Mouse (Mus musculus): ENCODE results near the gene 1810024B03Rik. TPM values are rescaled to one million over a fixed set of nuclear protein-coding genes. Genes with fewer than 3 reads are reported as not detected.
A peak's percentile ranks its signal among the peaks of the same experiment; 100 is the strongest.

The 1810024B03Rik gene
- 0.64 and 0.92 TPM in 2 replicates for polyA plus RNA-seq (2015; fragmentation: Nextera tagmentation; extraction: Ambion mirVana)

DNA sequence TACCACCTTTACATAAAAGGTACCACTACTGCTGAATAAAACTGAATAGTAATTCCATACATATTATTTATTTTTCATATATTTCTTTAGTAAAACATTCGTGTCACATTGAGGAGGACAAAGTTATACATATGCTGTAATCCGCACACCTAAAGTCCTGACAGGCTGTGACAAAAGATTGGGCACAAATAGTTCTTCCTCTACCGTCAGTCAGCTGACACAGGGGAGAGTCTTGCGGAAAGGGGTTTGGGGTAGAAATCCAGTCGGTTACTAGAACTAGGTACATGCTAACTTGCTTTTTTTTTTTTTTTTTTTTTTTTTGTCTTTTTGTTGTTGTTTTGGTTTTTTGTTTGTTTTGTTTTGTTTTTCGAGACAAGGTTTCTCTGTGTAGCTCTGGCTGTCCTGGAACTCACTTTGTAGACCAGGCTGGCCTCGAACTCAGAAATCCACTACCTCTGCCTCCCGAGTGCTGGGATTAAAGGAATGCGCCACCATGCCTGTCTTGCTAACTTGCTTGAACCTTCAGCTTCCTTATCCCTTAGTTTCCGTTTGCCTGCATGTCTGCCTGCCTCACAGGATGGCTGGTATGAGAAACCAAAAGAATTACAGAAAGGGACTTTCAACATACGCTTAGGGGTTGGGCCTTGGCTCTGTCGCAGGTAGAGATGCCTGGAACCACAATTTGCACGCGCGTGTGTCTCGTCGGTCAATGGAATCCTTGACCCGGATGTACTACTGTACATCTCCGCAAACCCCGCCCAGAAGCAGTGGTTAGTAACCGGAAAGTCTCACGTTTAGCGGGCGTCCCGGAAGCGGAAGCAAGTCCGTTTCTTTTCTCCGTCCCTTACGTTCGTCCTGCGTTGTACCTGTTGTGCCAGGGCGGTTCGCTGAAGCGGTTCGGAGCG is at the start of gene 1810024B03Rik, which contains the start of gene Snrnp200:
Gene 1810024B03Rik, minus strand, starts transcription at position 734 of the 905 bp plus-strand sequence.
Gene Snrnp200, plus strand, starts transcription at position 840 of the 905 bp plus-strand sequence.
- ATAC-seq (ENCODE audit: low FRiP score) = peak; percentile 98
- Histone ChIP-seq H3K36me3 (peaks cover 25% of the 10 kb centered on the region), H3K4me2 (peak within 1 kb of the TSS; percentile 85), H3K9ac (replicated peaks) (peak within 1 kb of the TSS; percentile 77), H3K27ac (replicated peaks) (peak within 1 kb of the TSS; percentile 84), H3K4me1 (peaks cover 16% of the 10 kb centered on the region), H3K4me3 (replicated peaks) (peak within 1 kb of the TSS; percentile 95), H3K9me3 (replicated peaks) (no peaks in the 10 kb centered on the region), H3K27me3 (replicated peaks) (no peaks in the 10 kb centered on the region)
- WGBS = 12% methylated on average over 36 of the region's 36 CpGs

DNA sequence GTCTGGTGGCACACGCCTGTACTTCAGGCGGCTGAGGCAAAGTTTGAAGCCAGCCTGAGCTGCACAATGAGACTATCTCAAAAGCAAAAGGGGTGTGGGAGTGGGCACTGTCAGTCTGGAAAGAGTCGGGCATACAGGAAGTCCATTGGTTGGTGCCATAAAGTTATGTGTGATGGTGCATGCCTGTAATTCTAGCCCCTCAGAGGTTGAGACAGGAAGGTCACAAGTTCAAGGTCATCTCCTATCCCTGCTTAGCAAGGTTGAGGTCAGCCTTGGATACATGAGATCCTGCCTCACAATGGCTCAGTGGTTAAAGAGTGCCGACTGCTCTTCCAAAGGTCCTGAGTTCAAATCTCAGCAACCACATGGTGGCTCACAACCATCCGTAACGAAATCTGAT is 47.2 kb upstream of the 1810024B03Rik start:
- 90% methylated on average over 6 of the region's 6 CpGs for WGBS
- Histone ChIP-seq H3K27ac (replicated peaks) (no peak overlapping the region), H3K9me3 (replicated peaks) (no peaks in the 10 kb centered on the region), H3K36me3 (peaks cover 45% of the 10 kb centered on the region), H3K4me1 (peaks cover 8% of the 10 kb centered on the region), H3K4me3 (replicated peaks) (no peak overlapping the region), H3K27me3 (replicated peaks) (no peaks in the 10 kb centered on the region), H3K9ac (replicated peaks) (no peak overlapping the region), H3K4me2 (no peak overlapping the region)
- ATAC-seq (ENCODE audit: low FRiP score) = no peak

DNA sequence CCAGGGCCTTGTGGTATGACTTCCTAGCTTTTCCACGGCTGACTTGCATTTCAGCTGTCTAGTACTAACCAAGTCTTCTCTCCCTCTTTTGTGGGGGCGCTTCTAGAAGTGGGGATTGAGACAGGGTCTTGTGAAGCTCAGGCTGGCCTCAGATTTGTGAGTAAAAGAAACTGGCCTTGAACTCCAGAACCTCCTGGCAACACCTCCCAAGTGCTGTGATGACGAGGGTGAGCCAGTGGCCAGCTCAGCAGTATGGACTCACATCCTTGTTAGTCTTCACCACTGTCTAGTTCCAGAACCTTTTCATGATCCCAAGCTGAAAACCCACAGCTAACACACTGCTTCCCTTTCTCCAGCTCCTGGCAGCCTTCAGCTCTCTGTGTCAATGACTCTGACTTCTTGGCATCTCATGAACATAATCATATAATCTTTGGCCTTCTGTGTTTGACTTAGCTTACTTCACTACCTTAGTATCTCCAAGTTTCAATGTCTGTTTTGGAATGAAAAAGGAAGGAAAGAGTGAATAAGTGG is 46.6 kb upstream of the 1810024B03Rik start:
- Histone ChIP-seq H3K9ac (replicated peaks) (no peak overlapping the region), H3K27ac (replicated peaks) (no peak overlapping the region), H3K27me3 (replicated peaks) (no peaks in the 10 kb centered on the region), H3K4me3 (replicated peaks) (no peak overlapping the region), H3K9me3 (replicated peaks) (no peaks in the 10 kb centered on the region), H3K36me3 (peaks cover 39% of the 10 kb centered on the region), H3K4me2 (no peak overlapping the region), H3K4me1 (peaks cover 15% of the 10 kb centered on the region)
- no peak for ATAC-seq (ENCODE audit: low FRiP score)
- 93% methylated on average over 3 of the region's 3 CpGs for WGBS

DNA sequence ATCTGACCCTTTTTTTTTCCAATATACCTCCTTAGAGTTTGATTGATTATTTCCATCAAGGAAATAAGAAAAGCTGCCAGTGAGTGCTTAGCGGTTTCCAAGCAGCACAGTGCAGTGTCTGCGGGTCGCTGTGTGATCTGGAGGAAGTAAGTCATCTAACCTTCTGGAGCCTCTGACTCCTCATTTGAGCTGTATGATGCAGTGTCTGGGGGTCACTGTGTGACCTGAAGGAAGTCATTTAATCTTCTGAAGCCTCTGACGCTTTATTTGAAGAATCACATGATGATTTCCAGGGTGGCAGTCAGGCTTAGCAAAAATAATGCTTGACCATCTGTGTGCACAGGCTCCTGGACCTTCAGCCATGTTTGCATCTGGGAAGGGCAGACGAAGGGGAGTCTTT is 44.7 kb upstream of the 1810024B03Rik start:
- Histone ChIP-seq H3K9me3 (replicated peaks) (no peaks in the 10 kb centered on the region), H3K4me1 (peaks cover 27% of the 10 kb centered on the region), H3K4me3 (replicated peaks) (no peak overlapping the region), H3K9ac (replicated peaks) (no peak overlapping the region), H3K36me3 (peaks cover 21% of the 10 kb centered on the region), H3K27me3 (replicated peaks) (no peaks in the 10 kb centered on the region), H3K27ac (replicated peaks) (no peak overlapping the region), H3K4me2 (no peak overlapping the region)
- ATAC-seq (ENCODE audit: low FRiP score) = no peak
- WGBS = 79% methylated on average over 5 of the region's 5 CpGs

GRCm38 (mm10) chr2:127251880-127252527 is 43.9 kb upstream of the 1810024B03Rik start:
- Histone ChIP-seq H3K9ac (replicated peaks) (no peak overlapping the region), H3K27me3 (replicated peaks) (no peaks in the 10 kb centered on the region), H3K4me3 (replicated peaks) (no peak overlapping the region), H3K4me1 (peaks cover 28% of the 10 kb centered on the region), H3K9me3 (replicated peaks) (no peaks in the 10 kb centered on the region), H3K27ac (replicated peaks) (no peak overlapping the region), H3K4me2 (no peak overlapping the region), H3K36me3 (peaks cover 13% of the 10 kb centered on the region)
- 84% methylated on average over 3 of the region's 3 CpGs for WGBS
- ATAC-seq (ENCODE audit: low FRiP score) = no peak

GRCm38 (mm10) chr2:127251457-127251856 is 43.4 kb upstream of the 1810024B03Rik start:
- 86% methylated on average over 3 of the region's 3 CpGs for WGBS
- H3K36me3 ChIP-seq = peaks cover 8% of the 10 kb centered on the region
- no peaks in the 10 kb centered on the region for H3K9me3 ChIP-seq (replicated peaks)
- no peak overlapping the region for H3K4me2 ChIP-seq
- no peak overlapping the region for H3K9ac ChIP-seq (replicated peaks)
- H3K4me3 ChIP-seq (replicated peaks) = no peak overlapping the region
- no peak overlapping the region for H3K27ac ChIP-seq (replicated peaks)
- H3K4me1 ChIP-seq = peaks cover 34% of the 10 kb centered on the region
- no peaks in the 10 kb centered on the region for H3K27me3 ChIP-seq (replicated peaks)
- ATAC-seq (ENCODE audit: low FRiP score) = no peak

DNA sequence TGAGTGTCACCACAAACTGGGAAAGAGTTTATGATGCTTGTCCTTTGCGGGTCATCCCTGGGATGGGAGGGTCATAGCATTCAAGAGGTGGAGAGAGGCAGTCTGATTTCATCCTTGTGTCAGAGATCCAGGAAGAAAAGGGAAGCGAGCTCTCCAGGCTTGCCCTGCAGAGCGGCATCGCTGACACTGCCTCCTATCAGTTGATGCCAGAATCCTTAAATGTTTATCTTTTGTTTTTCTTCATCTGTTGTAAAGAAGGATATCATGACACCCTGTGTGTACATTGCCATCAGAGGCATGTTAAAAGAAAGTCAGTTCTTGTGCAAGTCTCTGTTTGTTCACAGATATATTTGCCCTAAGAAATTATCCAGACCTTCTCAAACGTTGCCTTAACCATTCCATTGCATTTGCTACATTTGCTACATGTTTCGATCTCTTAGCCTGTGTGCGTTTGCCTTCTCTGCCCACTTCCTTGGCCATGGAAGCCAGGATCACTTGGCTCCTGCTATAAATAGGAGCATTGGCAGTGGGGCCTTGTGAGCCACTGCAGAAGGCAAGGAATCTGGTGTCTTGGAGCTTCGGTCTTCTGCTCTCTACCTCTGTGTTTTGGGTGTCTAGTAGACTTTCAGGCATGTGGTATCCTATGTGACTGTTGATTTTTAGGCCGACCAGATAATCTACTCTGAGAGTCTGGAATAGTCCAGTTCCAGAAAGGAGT is 42.4 kb upstream of the 1810024B03Rik start:
- no peaks in the 10 kb centered on the region for H3K9me3 ChIP-seq (replicated peaks)
- no peak overlapping the region for H3K4me2 ChIP-seq
- ATAC-seq (ENCODE audit: low FRiP score) = no peak
- H3K4me1 ChIP-seq = peaks cover 38% of the 10 kb centered on the region
- peak overlapping the region; percentile 3; the same call in 1 of the 2 replicates for H3K9ac ChIP-seq (replicated peaks)
- no peak overlapping the region for H3K4me3 ChIP-seq (replicated peaks)
- no peaks in the 10 kb centered on the region for H3K27me3 ChIP-seq (replicated peaks)
- H3K27ac ChIP-seq (replicated peaks) = no peak overlapping the region
- H3K36me3 ChIP-seq = peaks cover 10% of the 10 kb centered on the region
- 91% methylated on average over 9 of the region's 9 CpGs for WGBS

DNA sequence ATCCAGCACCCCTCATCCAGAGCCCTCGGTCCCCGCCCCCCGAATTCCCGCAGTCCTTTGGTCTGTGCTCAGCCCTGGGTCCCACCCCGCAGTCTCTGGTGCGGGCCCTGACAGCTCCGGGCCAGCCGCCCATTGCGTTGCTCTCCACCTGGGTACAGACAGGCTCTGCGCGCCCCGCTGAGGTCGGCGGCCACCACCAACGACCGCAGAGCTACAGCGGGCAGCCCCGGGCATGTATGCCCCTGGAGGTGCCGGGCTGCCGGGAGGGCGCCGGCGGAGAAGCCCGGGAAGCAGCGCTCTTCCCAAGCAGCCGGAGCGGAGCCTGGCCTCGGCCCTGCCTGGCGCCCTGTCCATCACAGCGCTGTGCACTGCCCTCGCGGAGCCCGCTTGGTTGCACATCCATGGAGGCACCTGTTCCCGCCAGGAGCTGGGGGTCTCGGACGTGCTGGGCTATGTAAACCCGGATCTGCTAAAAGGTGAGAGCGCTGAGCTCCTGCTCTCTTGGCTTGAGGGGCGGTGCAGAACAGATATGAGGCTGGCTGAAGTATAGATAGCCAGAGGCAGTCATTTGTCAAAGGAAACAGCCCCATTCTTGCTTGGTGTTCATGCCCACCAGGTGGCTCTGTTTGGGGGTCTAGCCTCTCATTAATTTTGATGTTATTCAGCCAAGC is 40.4 kb upstream of the 1810024B03Rik start:
- Histone ChIP-seq H3K4me2 (peak overlapping the region; percentile 95), H3K4me3 (replicated peaks) (peak overlapping the region; percentile 86), H3K36me3 (peaks cover 27% of the 10 kb centered on the region), H3K9me3 (replicated peaks) (no peaks in the 10 kb centered on the region), H3K9ac (replicated peaks) (peak overlapping the region; percentile 93), H3K27ac (replicated peaks) (peak overlapping the region; percentile 87), H3K27me3 (replicated peaks) (no peaks in the 10 kb centered on the region), H3K4me1 (peaks cover 38% of the 10 kb centered on the region)
- under 1% methylated on average over 39 of the region's 39 CpGs for WGBS
- ATAC-seq (ENCODE audit: low FRiP score) = peak; percentile 77

- H3K9ac ChIP-seq (replicated peaks) = peak within 1 kb of the TSS; percentile 93
- H3K4me3 ChIP-seq (replicated peaks) = peak within 1 kb of the TSS; percentile 86
- H3K9me3 ChIP-seq (replicated peaks) = no peaks in the 10 kb centered on the region
- H3K27ac ChIP-seq (replicated peaks) = peak within 1 kb of the TSS; percentile 87
- H3K4me1 ChIP-seq = peaks cover 38% of the 10 kb centered on the region
- peak within 1 kb of the TSS; percentile 95 for H3K4me2 ChIP-seq
- whole genome bisulfite sequencing = under 1% methylated on average over 53 of the region's 53 CpGs
- peak; percentile 98 for ATAC-seq (ENCODE audit: low FRiP score)
- H3K36me3 ChIP-seq = peaks cover 31% of the 10 kb centered on the region
- no peaks in the 10 kb centered on the region for H3K27me3 ChIP-seq (replicated peaks)
These were observed 39.7 kb upstream of the 1810024B03Rik start, which contains the start of the genes Ciao1 and Tmem127 for GRCm38 (mm10) chr2:127247592-127248333. TSS of gene Ciao1 (minus strand) at chr2:127247816. TSS of gene Tmem127 (plus strand) at chr2:127247908.

DNA sequence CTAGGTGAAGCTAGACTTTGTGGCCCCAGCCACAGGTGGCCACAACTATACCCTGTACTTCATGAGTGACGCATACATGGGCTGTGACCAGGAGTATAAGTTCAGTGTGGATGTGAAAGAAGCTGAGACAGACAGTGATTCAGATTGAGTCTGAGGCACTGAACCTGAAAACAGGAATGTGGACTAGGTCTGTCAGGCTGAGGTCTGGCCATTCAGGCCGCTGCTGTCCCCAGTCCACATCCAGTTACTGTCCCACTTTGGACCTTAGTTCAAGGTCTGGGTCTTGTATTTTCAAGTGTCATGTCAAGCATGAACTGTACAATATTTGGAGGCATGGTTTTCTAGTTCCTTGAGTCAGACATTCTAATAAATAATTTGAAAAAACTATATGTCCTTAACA is 32.0 kb upstream of the 1810024B03Rik start:
- no peaks in the 10 kb centered on the region for H3K4me1 ChIP-seq
- ATAC-seq (ENCODE audit: low FRiP score) = no peak
- H3K4me2 ChIP-seq = no peak overlapping the region
- H3K9ac ChIP-seq (replicated peaks) = no peak overlapping the region
- H3K27me3 ChIP-seq (replicated peaks) = no peaks in the 10 kb centered on the region
- H3K9me3 ChIP-seq (replicated peaks) = no peaks in the 10 kb centered on the region
- no peak overlapping the region for H3K27ac ChIP-seq (replicated peaks)
- H3K36me3 ChIP-seq = peaks cover 85% of the 10 kb centered on the region
- no peak overlapping the region for H3K4me3 ChIP-seq (replicated peaks)
- 98% methylated on average over 2 of the region's 2 CpGs for WGBS
